Mouse (Mus musculus) liver (tissue): ENCODE measurements around the gene Arfgap2.
A peak's percentile ranks its signal among the peaks of the same experiment; 100 is the strongest.
"Not testable (repeated sequence)": the region's sequence is repeated elsewhere in the genome, so short reads cannot be mapped to it uniquely, and the experiment has no call there.

Experiments used
- DNase-seq: peaks from one replicate; pipeline ENCODE4 v3.0.0-alpha.2; 2020; ENCODE audit warnings: mixed read lengths

Gene Arfgap2

DNA sequence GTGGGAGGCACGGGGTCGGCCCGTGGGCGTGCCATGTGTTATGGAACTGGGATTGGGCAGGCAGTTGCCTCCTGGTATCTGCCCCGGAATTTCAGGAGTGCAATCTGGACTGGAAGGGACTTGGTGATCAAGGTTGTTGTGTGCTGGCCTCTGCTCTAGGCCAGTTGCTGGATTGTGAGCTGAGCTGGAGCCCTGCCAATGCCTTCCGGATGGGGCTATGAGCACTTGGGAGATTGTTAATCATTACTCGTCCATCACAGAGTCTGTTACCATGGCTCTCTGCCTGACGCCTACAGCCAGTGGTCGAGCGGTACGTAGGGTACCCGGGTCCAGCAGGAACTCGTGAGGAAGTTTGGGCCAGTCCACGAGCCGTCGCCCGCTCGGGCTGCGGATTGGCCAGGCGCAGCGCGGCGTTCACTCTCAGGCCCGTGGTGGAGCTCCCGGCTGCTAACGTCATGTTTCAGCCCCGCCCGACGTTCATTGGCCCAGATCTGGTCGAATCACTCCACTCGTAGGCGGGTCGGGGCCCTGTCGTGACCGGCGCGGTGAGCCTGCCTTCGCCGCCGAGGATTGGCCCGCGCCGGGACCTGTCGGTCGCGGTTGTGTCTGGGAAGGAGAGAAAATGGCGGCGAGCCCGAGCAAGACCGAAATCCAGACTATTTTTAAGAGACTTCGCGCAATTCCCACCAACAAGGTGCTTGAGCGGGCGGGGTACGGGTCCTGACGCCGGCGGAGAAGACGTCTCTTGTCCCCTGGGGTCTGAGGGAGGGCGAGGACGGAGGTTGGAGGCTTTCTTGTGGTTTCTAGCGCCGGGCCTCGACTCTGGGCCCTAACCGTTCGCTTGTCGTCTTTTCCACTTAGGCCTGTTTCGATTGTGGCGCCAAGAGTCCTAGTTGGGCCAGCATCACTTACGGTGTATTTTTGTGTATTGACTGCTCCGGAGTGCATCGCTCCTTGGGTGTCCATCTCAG lies at the start of gene Arfgap2:
Arfgap2 (plus strand) TSS at position 264 of the 971 bp plus-strand sequence.
- DNase-seq: peak; percentile 98

DNA sequence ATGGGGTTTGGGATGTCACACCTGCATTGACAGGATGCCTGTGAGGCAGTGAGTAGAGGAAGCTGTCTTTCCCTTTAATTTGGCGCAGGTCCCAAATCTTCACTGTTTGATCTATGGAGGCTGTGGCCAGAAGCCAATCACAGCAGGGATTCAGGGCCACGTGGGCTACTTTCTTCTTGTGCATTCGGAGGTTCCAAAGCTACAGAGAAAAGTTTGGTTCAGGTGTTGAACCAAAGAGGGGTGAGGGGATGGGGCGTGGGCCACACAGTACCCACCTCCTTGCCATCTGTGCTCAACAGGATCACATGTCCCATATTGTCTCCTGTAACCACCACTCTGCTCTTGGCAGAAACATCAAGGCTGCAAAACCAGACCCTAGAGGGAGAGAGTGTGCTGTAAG lies 47.7 kb upstream of the Arfgap2 start:
- DNase-seq: no peak

DNA sequence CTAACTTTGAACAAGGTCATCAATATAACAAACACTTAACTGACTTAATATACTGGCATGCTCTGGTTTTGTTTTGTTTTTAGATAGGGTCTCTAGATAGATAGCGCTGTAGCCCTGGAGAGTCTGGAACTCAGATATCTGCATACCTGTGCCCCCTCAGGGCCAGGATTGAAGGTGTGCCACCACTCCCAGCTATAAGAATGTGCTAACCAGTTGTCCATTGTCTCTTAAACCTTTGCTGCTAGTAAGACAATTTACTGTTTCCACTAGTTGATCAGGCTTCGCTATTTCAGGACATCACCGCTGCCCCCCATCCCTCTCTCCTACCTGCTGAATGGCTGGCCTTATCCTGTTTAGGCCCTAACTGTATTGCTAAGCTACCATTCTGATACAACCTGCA lies 44.3 kb upstream of the Arfgap2 start:
- DNase-seq: no peak

- DNase-seq: no peak
Measured at GRCm38 (mm10) chr2:91223614-91224013, 41.2 kb upstream of the Arfgap2 start.

- DNase-seq: no peak
Measured at GRCm38 (mm10) chr2:91229735-91230134, 35.0 kb upstream of the Arfgap2 start.

DNA sequence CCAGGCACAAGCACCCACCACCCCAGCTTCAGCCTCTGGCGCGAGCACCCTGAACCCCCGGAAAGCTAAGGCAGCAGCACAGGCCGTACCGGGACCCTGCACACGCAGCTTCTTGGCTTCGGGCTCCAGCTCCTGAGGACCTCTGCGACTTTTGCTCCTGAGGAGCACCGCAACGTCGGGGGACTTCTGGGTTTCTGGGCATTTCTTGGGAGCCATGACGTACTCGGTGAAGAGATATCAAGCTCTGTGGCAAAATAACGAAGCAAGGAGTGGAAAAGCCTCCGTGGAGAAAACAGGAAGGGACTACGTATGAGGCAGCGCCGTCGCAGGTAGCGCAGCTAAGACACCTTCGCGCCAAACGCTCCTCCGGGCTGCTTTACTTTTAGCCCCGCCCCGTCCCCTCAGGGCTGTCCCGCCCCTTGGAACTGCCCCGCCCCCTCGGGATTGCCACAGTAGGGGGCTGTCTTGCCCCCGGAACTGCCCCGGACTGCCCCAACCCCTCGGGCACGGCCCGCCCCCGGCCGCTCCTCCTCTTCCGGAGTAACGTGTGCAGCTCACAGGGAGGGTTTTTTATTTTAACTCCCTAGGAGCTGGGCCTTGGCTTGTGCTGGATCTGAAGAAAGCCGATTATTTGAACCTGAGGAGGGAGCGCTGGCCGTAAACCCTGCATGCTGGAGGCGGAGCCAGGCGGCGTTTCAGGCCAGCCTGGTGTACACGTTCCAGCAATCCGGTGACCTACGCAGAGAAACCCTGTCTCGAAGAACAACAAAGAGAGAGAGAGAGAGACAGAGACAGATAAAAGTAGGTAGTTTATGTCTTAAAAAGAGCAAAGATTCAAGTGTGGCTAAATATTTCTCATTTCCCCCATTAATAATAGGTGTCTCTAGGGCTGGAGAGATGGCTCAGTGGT lies 27.9 kb upstream of the Arfgap2 start, which contains the start of gene Ddb2:
Ddb2 (minus strand) TSS at position 382 of the 910 bp plus-strand sequence.
- peak; percentile 98 for DNase-seq

GRCm38 (mm10) chr2:91237511-91238080 lies 27.2 kb upstream of the Arfgap2 start:
- DNase-seq: not testable (repeated sequence)

GRCm38 (mm10) chr2:91242547-91242946 lies 22.2 kb upstream of the Arfgap2 start:
- DNase-seq: no peak

DNA sequence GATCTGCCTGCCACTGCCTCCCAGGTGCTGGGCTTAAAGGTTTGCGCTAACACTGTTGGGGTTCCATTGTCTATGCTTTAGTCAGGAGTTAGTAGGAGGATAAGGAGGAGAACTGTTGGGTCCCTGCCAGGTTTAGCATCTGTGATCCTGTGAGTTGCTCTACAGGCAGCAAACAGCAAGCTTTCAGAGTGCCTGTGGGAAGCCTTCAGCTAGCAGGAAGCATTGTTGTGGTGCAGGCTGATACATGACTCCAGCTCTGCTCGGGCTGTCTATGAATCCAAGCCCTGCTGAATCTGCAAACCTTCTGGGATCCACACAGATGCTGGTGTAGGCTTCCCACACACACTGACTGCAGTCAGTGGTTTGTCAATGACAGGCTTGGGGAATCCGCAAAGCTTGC lies 21.4 kb upstream of the Arfgap2 start:
- no peak for DNase-seq

GRCm38 (mm10) chr2:91244557-91245228 lies 20.1 kb upstream of the Arfgap2 start:
- peak; percentile 41 for DNase-seq

GRCm38 (mm10) chr2:91248366-91248765 lies 16.4 kb upstream of the Arfgap2 start:
- DNase-seq: no peak

DNA sequence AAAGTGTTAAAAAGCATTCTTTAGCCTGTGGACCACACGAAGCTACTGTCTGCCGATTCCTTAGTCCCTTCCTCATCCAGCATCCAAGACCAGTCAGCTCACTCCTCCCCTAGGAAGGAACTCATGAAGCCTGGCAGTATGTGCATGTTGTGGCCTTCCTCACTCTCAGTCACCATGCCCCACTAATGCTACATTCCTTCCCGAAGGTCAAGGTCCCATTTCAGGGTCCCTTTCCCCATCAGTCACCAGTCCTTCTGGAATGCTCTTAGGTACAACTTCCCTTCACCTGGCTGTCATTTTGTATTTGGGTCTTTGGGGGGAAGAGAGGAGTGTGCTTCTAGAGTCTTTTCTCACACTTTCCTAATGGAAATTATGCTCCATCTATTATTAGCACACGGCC lies 12.8 kb upstream of the Arfgap2 start:
- no peak for DNase-seq

DNA sequence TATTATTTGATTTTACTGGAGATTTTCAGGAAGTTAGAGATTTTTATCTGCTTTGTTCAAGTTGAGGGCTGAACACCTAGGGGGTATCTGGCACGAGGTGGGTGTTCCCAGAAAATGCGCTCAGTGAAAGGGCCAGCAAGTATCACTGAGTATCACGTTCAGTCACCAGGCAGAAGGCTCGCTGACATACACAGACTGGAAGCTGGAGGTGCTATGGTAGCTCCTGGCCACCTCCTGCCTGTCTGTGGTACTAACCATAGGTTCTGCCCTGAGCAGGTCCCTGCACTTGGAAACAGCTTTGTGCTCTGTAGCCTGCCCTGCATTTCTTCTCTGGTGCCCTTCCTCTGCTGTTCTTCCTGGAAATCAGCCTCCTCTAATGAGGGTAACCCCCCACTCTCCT lies 12.3 kb upstream of the Arfgap2 start:
- no peak for DNase-seq

- no peak for DNase-seq
Measured at GRCm38 (mm10) chr2:91254725-91255380, 9.9 kb upstream of the Arfgap2 start.

DNA sequence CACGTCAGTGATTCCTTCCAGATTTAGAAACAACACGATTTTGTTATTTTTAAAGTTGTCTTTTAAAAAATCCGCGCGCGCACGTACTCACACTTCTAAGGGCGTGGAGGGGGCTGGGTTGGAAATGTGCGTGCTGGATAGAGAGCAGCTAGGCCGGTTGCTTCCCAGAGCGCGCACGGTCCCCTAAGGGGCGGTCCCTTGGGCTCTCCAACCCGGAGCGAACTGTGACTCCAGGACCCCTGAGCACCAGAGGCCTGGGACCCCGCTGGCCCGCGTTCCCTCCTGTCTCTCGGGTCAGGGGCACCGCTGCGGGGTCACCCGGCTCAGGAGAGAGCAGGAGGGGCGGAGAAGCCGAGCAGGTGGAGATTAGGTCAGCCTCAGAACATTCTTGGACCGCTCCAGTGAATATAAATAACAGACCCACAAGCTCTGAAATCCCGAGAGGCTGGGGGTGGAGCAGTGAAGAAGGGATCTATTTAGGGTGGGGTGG lies 9.1 kb upstream of the Arfgap2 start, which contains the start of gene Pacsin3:
Pacsin3 (plus strand) TSS at position 294 of the 490 bp plus-strand sequence.
- no peak for DNase-seq

- peak; percentile 55 for DNase-seq
Measured at GRCm38 (mm10) chr2:91256256-91257125, 8.3 kb upstream of the Arfgap2 start.

DNA sequence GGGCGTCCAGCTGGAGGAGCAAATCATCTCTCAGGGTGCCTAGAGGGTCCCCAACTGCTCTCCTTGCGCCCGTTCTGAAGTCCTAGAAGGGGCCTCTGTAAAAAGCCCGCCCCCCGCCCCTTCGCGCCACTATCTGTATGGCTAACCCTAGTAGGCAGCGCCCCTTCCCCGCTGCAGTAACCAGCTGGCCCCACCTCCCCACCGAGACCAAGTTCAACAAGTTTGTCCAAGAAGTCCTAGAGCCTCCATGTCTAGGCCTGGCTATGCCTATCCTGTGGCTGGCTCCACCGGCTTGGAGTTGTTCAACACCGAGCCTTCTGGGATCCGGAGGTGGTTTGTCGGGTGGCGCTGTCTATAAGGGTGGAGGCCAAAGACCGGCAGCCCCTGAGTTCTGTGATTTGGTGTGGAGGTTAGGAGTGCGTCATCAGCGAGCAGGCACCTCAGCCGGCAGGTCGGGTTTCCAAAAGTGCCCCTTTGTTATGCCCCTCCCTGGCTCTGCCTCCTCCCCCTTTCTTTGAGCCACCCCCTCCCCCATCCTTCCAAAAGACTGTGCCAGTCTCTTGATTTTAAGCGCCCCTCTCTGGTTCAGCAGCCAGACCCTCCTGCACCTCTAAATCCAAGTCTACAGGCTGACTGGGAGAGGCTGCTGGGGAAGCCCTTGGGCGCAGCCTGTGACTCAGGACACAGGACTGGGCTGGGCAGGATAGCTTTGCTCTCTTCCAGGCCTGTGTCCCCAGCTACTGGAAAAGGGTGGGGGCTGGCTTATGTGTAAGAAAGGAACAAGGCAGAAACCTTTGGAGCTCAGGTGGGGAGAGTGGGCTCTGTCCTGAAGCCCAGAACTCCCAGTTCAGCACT lies 7.4 kb upstream of the Arfgap2 start:
- DNase-seq: peak; percentile 56

- no peak for DNase-seq
Measured at GRCm38 (mm10) chr2:91258054-91258453, 6.7 kb upstream of the Arfgap2 start.

- no peak for DNase-seq
Measured at GRCm38 (mm10) chr2:91258830-91259229, 5.9 kb upstream of the Arfgap2 start.
